Mouse (Mus musculus): Measurements from ENCODE around the gene Slc13a3.

The Slc13a3 gene

DNA sequence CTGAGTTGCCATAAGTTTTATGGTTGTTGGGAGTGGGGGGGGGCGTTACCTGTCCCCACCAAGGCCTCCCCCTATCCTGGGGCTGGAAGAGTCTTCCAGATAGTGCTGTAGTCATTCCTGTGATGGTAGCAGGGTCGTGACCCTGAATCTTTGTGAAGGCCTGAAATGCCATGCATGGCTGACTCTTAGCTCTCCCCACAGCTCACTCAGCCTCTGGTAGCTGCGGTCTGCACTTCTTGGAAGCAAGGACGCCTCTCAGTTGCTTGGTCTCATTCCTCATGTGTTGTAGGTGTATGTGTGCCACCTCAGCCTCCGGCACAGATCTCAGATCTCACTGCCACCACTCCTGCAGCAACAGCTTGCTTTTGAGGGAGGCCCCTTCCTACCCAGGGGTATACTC is 2.8 kb upstream of the Slc13a3 start:
- DNase-seq (ENCODE audit: low spot score) = no peak

DNA sequence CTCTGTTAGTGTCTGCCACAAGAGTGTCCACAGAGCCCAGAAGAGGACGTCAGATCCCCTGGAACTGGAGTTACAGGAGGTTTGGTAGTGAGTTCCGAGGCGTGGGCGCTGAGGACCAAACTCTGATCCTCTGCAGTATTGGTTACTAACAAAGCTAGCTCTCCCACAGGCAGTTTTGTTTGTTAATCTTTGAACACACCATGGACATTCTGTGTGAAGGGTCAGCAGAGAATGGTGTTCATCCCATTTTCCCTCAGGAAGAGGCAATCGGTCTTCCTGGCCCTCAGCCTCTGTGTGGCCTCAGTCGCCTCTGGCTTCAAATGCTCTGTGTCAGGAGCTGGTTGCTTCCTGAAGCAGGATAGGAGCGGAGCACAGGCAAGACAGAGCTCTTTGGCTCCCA is 2.4 kb upstream of the Slc13a3 start:
- no peak for DNase-seq (ENCODE audit: low spot score)

DNA sequence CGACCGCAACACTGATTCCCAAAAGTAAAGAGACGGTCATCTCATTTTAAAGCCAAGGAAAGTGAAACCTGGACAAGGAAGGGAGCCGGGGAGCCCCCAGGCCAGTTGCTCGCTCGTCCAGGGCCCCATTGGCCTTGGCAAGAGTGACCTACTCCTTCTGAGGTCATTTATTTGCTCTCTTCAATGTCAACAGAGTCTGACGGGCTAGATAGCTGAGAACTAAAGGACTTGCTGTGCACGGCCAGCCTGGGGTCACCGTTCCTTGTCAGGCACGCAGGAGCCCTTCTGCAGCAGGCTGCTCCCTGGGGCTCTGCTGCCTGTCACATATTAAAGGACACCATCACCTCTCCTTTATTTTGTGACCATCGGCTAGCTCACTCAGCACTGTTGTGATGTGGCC is 1.1 kb downstream of the Slc13a3 start:
- no peak for DNase-seq (ENCODE audit: low spot score)

DNA sequence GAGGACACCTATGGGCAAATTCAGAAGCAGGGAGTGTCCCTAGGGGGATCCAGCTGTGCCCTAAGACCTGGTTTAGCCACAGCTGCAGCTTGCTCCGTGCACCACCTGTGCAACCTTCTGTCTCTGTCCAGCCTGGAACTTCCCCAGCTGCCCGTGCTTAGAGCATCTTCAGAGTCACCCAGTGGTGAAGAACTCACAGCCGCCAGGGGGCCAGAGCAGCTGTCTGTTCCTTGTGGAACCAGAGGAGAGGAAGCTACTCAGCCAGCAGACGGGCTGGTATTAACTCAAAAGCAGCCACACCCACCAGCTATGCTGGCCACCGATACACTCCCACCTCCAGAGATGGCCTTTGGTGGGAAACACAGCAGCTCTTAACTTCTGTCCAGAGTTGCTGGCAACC is 2.9 kb downstream of the Slc13a3 start:
- DNase-seq (ENCODE audit: low spot score) = peak; percentile 58

DNA sequence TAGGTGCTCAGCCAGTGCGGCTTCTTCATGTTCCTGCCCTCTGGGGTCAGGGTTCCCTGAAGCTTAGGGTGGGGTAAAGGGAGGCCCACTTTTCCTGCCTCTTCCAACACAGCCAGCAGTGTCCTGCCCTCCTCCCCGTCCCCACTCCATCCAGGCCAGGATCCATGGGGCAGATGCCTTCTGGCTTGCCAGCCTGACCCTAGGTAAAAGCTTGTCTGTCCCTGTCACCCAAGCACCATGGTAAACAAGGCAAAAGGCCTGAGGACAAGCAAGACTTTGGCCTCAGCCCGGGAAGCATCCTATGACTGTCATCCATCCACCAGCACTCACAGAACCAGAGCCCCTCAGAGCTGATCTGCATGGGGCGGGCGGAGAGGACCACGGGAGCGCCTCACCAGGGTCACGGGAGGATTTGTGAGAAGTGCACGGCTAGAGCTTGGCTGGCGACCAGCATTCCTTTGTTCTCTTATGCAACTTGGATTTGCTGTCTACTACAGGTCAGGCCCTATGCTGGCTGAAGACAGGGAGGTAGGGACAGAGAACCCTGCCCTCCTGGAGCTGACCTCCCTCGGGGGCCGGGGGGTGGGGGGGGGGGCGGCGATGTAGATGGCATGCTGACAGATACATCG is 5.1 kb downstream of the Slc13a3 start:
- peak; percentile 63 for DNase-seq (ENCODE audit: low spot score)

DNA sequence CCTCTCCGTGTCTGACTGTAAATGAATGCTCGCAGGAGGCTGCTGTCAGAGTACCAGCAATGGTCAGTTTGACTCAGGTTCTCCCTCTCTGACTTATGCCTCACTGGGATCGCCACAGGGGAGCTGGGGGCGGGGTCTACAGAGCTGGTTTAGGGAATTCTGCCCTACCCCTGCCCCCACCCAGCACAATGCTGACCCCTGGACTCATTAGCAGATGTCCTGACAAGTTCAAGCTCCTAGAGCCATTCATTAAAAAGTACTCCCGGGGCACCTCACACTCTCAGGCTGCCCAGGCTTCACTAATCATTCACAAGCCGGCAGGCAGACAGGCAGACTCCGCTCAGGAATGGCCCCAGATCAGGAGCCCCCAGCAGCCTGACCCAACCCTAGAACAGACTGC is 13.4 kb downstream of the Slc13a3 start:
- DNase-seq (ENCODE audit: low spot score) = no peak

DNA sequence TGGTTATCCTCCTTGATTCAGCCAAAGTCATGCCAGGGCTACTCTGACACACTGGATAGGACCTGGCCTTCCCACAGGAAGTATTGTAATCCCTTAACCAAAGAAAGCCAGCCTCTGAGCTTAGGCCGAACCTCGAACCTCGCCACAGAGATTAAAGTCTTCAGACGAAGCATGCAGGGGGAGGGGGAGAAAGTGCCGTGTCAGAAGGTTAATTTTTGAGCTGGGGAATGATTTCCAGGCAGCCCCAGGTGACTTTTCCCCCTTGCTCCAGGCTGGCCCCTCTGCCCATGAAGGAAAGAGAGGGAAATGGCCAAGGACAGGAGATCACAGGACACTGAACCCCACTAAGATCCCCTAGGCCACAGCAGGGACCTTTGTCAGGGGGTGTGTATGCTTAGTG is 14.8 kb downstream of the Slc13a3 start:
- DNase-seq (ENCODE audit: low spot score) = no peak

DNA sequence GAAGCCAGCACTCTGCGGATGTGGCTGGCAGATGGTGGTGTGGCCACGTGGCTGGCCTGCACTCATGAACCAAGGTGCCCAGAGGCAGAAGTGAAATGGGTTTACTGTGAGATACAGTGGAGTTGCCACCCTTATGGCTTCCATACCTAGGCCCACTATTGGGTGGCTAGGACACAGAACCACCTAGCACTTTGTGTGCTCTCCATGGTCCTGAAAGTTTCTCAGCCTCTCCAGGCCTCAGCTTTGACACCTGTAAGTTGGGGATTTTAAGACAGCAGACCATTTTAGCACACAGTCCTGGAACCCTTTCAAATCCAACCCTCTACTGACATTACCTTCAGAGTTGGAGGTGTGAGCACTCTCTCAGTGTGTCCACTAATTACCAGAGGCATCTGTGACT is 16.3 kb downstream of the Slc13a3 start:
- no peak for DNase-seq (ENCODE audit: low spot score)

DNA sequence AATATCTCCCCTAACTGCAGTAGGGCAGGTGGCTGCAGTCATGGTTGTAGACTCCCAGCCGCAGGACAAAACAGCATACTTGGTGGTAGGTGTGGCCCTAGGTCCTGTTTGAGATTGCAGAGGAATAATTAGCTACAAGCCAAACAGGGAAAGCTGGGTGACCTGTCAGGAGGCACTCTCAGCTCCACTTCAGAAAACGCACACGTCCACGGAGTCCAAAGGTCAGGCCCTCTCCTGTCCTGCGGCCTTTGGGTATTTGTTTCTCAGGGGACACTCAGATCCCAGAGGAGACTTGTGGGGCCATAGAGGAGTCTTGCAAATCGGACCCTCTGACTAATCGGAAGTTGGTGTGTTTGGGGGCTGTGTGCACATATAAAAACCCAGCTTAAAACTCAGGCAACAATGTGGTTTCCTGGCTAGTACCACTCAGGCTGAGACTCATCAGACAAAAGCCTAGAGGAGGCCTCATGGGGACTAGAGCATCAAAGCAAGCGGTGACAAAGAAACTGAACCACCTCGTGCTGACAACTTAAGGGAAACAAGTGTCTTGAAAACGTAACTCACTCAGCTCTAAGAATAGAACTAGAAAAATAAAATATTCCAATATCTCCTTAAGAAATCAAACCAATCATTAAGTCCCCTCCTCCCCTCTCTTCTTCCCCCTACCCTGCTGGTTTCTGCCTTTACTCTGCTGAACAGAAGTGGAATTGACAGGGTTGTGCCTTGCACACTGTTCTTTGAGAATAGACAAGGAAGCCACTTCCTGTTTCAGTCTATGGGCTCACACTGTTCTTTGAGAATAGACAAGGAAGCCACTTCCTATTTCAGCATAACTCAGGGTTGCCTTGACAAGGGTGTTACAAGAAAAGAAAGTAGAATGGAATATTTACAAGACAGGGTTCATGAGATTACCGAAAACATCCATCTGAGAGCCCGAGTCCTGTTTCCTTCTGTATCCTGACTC is 20.0 kb downstream of the Slc13a3 start:
- DNase-seq (ENCODE audit: low spot score) = no peak

DNA sequence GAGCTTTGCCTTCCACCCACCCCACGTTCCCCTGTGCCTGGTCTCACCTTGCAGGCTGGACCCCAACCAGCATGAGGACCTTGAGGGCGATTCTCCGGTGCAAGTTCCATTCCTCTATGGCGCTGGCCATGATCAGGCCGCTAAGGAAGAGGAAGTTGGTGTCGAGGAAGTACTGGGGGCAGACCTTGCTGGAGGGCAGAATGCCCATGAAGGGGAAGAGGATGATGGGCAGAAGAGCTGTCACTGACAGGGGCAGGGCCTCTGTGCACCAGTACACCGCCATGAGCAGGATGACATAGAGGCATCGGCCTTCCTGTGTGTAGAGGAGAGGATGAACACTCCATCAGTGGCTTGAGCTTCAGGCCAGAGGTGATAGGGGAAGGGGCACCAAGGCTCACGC is 24.6 kb downstream of the Slc13a3 start:
- no peak for DNase-seq (ENCODE audit: low spot score)

DNA sequence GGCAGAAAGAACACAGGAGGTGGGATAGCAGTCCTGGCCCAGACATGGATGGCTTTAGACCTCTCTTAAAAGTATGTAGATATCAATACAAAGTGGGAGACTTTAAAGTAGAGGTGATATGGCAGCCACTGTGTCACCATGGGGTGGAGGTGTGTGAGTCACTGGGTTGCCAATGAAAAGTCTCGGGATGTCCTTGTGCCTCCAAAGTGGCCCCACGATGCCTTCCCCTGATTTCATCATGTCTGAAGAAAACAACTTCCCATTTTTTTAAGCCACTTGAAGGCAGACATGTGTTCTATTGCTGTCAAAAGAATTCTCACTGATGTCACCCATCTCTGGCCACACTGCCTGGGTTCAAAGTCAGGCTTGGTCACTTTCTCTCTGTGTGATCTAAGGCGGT is 28.2 kb downstream of the Slc13a3 start:
- no peak for DNase-seq (ENCODE audit: low spot score)

DNA sequence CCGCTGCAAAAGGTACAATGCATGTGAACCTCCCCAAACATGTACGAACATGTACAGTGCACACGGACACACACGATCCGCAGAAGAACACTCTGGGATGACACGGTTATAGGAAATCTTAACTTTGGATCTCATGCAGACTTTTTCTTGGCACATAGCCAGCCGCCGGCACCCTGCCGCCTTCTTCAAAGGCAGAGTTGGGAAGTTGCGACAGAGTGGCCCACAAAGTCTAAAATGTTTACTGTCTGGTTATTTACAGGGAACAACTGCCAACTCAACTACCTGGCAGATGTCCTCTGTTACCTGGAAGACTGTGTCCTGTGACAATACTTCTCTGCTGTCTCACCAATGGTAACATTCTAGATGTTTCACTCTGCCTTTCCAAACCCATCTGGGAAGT is 30.0 kb downstream of the Slc13a3 start:
- no peak for DNase-seq (ENCODE audit: low spot score)

DNA sequence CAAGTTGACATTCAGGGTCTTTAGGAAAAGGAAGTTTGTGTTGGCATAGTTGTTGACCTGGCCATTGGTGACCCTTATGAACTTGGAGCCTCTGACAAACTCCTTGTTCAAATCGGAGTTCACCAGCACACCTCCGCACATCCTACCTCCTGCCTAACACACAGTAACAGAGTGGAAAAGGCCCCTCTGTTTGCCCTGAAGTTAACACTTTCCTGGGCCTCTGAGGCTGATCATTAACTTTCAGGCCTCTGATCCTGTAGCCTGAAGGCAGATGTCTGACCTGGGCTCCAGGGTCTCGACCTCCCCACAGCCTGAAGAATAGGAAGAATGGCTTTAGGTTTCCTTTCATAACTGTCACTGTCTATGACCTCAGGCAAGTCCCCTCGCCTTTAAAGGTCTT is 31.4 kb downstream of the Slc13a3 start:
- DNase-seq (ENCODE audit: low spot score) = no peak

DNA sequence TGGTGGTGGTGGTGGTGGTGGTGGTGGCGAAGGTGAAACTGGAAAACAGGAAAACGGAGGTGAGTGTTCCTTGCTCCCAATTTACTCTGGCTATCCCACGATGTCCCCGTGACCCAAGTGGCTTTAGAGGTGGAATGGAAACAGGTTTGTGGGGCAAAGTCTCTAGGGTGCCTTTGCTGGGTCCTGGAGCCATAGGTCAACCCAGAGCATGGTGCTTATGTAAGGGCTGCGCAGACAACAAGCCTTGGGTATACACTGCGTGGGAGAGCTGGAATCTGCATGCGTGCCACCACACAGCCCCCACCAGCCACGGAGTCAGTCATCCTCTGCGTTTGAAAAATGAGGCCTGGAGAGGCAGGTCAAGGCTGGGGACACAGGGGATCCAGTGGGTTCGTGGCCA is 33.4 kb downstream of the Slc13a3 start:
- DNase-seq (ENCODE audit: low spot score) = no peak

DNA sequence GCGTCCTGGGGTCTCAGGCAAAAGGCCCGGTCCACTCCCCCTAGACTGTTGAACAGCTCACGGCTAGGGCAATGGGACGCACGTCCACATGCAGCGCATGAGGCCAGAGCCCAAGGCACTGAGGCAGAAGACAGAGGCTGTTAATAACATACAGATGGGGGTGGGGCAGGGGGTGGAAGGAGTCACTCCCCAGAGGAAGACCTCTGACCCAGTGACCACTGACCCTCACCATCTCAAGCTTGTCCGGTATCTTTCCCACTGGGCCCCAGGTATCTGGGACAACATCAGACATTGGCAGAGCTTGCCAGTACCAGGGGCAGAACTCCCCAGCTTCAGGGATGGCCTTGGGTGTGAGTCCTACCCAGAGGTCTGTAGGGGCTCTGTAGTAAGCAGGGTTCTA is 34.1 kb downstream of the Slc13a3 start:
- no peak for DNase-seq (ENCODE audit: low spot score)

DNA sequence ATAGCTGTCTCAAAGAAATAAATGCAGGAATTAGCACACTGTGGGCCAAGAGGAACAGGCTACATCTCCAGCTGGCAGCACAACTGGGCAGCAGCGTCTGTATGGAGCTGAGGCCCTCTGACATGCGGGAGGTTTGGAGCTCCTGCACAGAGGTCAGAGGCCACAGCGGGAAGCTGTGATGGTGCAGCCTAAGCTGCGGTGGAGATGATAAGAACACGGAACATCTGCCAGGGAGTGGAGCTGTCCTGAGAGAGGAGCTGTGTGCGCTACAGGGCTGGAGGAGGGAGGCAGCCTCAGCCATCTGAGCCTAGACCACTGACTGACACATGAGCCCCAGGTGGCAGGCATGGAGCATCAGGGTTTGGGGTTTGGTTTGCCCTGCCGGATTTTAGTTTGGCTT is 44.3 kb downstream of the Slc13a3 start:
- no peak for DNase-seq (ENCODE audit: low spot score)

DNA sequence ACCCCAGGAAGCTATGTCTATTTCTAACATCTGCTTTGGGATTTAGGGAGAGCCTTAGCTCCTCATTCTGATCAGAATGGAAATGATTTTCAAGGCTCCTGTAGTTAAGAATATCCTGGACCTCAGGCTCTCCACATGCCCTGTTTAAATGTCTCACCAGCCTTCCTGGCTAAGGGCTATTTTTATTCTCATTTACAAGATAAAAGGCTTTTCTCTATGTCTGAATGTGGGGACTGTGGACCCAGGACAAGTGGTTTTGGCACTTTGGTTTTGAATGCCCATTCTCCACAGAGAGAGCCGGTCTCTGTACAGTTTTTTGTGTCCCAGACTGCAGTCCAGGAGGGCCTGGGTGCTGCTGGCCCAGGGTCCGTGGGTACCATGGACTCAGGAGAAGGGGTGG is 52.8 kb downstream of the Slc13a3 start:
- DNase-seq (ENCODE audit: low spot score) = no peak

DNA sequence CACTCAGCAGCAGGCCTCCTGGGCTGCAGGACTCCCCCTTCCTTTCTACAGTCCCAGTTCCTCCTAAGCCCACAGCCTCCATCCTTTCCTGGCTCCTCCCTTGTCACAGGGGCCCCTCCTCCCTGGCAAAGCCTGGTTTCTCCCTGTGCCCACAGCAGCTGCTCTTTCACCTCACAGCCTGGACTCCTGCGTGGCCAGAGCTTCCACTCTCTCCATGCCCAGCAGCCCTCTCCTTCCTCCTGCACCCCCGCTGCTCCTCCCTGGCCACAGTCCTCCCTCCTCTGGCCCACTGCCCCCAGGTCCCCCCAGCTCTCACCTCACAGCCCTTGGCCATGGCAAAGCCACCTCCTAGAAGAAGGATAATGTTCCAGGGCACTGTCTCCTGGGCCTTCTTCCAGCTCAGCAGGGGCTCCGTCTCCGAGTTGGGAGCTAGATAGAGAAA is 53.3 kb downstream of the Slc13a3 start:
- no peak for DNase-seq (ENCODE audit: low spot score)

DNA sequence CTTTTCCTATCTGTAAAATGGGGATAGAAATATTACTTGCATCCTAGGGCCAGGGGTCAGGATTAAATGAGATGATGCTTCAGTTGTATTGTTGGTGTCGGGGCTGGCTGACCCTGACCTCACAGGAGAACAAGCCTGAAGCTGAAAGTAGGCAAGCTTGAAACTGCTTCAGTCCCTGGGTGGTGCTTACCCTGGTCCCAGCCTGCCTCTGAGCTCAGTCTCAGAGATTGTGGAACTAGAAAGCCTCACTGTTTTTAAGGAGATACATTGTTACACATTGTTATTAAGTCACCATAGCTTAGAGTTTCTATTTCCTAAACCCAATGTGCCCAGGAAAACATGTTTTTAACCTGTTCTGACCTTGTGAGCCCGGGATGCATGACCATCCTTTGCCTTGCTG is 54.5 kb downstream of the Slc13a3 start:
- DNase-seq (ENCODE audit: low spot score) = no peak

DNA sequence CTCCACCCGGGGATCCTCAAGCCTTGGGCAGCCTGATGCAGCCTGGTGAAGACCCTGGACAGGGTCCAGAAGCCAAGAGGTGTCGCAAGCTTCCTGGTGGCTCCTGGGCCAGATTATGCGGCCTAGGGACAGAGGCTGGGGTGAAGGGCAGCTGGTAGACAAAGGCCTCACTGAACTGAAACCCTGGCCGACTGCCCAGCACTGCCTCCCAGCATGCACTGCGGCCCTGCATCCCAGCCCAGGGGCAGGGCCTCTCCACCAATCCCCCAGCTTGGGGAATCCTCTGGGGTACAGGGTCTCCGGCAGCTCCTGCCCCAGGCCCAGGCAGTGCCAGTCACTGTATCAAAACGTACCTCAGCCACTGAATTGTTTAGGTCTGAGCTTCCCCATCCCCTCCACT is 55.7 kb downstream of the Slc13a3 start:
- peak; percentile 92 for DNase-seq (ENCODE audit: low spot score)

DNA sequence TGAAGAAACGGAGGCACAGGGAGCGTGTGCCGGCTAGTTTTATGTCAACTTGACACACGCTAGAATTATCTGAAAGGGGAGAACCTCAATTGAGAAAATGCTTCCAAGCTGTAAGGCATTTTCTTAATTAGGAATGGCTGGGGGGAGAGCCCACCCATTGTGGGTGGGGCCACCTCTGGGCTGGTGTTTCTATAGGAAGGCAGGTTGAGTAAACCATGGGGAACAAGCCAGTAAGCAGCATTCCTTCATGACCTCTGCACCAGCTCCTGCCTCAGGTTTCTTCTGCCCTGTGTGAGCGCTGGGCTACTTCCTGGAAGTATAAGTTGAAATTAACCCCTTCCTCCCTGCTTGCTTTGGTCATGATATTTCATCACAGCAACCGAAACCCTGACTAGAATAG is 57.2 kb downstream of the Slc13a3 start:
- no peak for DNase-seq (ENCODE audit: low spot score)

DNA sequence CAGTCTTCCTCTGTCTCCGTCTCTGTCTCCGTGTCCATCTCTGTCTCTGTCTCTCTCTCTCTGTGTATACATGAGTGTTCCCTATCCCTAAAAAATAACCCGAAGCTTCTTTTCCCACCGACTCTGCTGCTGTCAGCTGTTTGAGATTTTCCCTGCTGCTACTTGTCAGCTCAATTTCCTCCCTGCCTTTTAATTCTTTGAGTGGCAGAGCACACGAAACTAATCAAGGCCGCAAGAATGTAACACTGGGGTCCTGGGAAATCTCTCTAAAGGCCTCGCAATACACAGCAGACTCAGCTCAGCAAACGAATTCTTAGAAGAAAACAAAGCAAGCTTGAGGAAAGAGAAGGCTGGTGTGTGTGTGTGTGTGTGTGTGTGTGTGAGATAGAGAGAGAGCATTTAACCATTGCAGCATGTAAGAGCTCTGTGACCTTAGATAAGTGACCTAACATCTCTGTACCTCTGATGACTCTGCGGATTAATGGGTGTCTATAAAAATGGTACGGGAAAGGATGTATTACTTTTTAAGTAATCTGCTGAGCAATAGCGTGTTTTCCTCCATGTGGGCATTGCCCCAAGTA is 57.8 kb downstream of the Slc13a3 start:
- DNase-seq (ENCODE audit: low spot score) = no peak

DNA sequence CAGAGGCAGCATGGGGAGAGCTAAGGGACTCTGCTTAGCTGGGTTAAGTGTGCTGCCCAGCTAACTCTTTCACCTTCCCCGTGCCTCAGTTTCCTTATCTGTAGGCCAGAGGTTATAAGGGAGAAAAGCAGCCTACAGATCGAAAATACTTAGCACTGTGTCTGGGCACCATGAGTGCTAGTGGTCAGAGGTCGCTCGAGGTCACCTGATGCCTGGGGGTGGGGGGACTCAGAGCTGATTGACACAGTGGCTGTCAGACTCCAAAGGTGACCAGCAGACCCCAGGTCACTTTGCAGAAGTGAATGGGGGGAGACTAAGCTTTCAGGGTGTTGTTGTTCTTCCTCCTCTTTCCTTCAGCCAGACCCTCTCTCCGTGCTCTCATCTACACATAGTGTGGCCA is 58.7 kb downstream of the Slc13a3 start:
- DNase-seq (ENCODE audit: low spot score) = no peak

Measured in testis, postnatal 10 days (tissue).